Mouse (Mus musculus): ENCODE results near the gene Peli2.

Gene Peli2

DNA sequence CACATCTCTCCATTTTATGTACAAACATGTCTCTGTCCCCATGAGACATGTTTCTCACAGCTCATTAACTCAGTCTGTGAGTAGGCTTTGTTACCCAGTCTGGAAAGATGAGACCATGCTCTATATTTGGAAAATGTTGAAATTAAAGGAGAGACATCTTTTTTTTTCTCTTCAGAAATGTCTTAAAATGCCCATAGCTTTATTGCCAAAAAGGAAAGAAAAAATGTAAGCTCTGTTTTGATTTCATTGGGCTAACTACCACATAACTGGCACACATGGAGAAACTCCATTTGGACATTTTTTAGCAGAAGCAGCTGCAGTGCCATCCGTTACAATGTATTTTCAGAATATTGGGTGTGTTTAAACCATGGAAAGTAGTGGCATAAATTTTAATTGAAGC, 103.6 kb downstream of the Peli2 start:
- DNase-seq (ENCODE audit: low read depth, low spot score): no peak

DNA sequence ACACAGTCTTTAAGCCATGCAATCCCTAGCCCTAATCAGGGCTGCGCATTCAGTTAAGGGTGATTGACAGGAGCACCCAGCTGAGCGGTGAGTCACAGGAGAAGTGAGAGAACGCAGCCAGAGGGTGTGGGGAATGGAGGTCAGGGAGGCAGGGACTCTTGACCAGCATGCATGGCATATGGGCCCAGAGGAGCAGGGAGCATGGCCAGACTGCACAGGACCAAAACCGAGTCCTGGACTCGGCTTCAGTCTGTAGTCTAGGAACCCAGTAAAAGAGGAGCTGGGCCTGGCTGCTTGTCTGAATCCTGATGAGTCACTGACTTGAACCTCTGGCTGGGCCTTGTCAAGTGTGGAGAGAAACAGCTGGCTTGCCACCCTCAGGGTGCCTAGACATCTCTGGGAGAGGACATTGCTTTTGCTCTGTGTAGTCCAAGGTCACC, 104.3 kb downstream of the Peli2 start:
- no peak for DNase-seq (ENCODE audit: low read depth, low spot score)

DNA sequence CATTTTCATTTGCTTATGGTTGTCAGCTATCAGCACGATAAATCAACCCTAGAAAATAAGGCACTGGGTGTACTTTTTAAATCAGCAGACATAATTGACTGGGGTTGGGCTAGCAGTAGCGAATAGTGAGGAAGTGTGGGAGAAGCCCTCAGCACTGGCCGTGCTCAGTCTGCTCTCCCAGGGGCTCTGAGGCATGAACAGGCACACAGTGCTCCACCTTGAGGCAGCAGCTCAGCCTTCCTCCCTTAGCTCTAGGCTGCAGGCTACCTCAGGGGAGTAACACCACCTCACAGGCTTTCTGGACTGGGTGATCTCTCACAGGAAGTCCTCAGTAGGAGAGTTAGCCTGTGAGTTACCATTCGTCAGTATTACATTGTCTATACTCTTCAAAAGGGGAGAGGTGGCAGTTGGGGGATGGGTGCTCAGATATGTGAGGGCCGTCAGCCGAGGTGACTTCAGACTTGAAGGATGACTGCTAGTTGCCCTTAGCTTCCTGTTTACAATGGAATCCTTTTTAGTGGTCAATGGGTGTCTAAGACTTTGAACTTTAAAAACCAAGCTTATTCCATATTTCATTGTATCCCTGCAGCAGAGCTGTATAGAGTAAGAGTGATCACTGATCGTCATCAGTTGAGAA, 105.3 kb downstream of the Peli2 start:
- no peak for DNase-seq (ENCODE audit: low read depth, low spot score)

DNA sequence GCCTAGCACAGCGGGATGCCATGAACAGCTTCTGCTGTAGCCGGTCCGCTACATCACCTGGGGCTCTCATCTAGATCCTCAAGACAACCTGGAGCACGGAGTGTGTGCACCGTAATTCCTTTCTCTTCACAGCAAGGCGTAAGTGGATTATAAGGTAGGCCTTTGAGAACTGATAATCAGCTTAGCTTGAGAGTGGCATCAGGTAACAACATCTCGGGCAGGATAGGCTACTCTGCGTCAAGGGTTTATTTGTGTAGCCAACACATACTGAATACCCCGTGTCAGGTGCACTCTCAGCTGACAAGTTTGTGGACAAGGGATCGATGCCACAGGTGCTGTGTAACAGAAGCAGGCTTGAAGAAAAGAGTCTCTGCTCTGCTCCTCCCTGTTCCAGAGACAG, 106.1 kb downstream of the Peli2 start:
- DNase-seq (ENCODE audit: low read depth, low spot score): no peak

DNA sequence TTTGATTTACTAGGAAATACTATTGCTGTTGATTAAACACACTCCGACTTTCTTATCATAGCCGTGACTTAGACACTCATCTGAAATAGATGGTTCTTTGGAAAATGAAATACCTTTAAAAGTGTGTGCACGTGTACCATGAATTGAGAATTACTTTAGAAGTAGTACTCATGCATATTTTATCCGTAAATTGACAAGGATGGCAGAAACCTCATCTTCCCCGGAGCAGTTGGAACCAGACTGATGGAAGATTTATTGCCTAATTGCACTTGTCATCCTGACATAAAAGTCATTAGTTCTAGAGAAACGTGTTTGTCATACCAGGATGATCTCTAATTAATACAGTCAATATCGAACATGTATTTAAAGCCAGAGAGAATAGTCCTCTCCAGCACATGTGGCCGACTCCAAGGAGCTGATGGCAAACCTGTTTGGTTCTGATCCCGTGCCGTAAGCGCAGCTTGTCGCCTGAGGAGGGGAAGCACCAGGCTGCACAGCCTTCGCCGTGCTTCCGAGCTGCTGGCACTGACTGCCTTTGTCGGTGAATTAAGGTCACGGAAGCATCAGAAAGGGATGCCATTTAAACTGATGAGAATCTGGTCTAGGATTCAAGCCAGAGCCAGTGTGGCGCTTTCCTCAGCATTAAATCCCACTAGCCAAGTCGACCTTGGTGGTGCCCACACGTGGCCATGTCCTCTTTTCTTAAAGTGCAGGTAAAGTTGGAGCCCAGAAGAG, 114.3 kb downstream of the Peli2 start:
- no peak for DNase-seq (ENCODE audit: low read depth, low spot score)

DNA sequence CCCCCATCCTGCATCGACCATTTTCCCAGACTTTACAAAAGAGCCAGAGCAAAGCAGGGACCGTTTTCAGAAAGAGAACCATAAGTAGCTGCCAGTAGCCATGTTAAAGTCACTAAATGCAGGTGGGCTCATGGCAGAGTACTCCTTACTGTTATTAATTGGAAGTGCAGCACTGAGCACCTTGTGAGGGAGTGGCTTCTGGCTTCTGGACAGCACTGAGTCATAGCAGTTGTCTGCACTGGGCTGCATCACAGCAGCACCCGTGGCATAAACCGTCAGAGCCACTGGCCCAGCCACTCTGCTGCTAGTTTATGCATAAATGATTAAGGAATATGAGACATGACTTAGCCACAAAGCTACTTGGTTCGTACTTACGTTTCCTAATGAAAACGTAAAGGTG, 120.7 kb downstream of the Peli2 start:
- no peak for DNase-seq (ENCODE audit: low read depth, low spot score)

DNA sequence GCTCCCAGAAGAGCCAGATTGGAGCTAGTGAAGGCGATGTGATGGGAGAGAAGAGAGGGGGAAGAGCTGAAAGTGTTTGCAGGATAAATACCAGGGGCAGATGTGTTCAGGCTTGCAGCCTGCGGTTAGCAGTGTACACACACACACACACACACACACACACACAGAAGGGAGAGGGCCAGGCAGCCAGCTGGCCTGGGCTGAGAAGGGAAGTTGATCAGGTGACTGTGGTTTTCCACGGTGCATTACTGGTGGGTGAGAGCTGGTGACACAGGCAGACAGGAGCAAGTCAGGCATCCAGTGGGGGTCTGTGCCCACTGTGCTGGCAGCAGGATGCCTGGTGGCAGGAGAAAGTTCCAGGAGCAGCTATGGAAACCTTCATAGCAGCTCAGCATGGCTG, 125.6 kb downstream of the Peli2 start:
- DNase-seq (ENCODE audit: low read depth, low spot score): peak; percentile 16

DNA sequence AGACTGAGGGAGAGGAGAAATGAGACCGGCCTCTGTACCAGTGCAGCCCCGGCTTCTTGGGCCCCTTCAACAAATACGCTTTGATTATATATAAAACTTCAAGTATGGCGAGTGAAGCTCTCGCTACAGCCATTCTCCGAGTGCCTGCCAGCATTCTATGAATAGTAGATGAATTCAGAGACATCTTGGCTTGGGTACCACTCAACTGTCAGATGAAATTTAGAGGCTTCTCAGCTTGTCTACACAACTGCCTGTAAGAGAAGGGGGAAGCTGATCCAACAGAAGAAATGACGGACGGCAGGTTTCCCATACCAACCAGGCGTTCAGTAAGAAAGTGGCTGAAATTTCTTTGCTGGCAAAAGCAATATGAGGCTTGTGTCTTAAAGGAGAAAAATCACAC, 126.3 kb downstream of the Peli2 start:
- peak; percentile 9 for DNase-seq (ENCODE audit: low read depth, low spot score)

DNA sequence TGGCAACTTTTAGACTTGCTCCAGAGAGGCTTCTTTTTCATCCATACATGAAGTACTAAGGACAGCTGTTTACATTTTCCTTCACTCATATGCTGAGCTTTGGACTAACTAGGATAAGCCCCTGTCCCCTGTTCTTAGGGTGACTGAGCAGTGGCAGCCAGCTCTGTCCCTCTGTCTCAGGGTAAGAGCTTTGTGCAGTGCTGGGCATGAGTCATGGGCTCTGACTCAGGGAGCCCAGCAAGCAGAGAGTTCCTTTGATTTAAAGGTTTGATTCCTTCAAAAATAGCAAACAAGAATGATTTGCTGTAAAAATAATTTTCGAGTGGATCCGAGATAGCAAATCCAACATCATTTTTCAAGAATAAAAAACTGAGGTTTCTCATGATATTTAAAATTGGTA, 128.8 kb downstream of the Peli2 start:
- no peak for DNase-seq (ENCODE audit: low read depth, low spot score)

DNA sequence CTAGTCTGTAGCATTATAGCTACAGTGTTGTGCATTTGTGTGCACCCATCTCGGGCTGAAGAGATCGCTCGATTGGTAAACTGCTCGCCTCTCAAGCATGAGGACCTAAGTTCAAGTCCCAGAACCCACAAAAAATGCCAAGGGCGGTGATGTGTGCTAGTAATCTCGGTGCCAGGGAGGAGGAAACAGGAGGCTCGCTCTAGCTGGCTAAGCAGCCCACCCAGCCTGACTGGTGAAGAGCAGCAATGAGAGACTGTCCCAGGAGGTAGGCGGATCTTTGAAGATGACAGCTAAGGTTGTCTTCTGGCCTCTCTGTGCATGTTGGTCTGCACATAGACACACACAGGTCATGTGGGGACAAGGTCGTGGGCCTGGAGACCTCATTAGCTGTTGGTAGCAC, 129.3 kb downstream of the Peli2 start:
- no peak for DNase-seq (ENCODE audit: low read depth, low spot score)

DNA sequence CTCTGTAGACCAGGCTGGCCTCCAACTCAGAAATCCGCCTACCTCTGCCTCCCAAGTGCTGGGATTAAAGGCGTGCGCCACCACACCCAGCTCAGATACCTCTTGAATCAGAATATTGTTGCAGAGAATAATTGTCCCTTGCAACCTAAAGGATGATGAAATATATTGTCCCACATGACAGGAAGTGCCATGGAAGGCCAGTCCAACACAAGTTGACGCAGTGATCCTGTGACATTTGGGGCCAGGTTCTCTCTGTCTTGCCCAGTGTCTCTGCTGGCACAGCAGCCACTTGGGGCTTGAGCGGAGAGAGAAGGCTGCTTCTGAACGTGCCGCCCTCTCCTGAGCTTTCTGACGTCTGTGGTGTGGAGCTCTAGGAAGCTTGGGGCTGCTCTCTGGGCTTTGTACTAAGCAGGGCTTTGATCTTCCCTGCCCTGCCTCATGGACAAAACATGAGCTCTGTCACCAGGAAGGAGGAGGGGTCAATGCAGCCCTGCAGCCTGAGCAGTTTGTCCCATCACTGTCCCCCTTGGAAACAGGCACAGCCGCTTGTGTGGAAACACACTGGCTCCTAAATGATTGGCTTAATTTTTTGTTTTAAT, 130.9 kb downstream of the Peli2 start:
- no peak for DNase-seq (ENCODE audit: low read depth, low spot score)

DNA sequence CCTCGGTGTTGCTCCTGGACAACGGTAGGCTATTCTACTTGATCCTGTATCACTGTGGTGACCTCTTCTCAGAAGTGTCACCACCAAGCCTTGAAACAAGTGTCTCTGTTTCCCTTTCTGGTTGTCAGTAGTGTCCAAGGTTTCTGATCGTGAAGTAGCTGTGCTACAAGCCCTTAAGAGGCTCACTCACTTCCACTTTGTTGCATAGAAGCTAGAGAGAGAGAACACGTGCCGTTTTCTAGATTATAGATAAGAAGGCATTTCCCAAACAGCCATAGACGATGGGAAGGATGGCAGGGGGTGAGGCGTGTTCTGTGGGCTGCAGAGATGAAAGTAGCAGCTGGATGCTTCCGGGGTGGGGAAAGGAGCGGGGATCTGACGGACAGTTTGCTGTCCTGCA, 132.6 kb downstream of the Peli2 start:
- no peak for DNase-seq (ENCODE audit: low read depth, low spot score)

DNA sequence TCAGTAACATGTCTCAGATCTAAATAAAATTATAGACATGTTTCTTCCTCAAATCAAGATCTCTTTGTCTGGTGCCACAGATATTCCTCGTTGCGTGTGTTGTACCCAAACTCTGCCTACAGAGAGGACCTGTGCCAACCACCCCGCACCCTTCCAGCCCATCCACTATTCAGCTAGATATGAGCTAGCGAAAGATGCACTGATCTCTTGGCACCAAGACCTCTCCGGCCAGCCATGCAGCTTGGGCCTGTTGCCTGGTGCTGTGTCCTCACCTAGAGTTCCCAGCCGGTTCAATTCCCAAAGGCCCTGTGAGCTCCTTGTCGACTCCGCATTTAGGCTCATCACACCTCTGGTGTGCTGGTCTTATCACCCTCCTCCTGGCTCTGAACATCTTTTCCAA, 134.1 kb downstream of the Peli2 start:
- no peak for DNase-seq (ENCODE audit: low read depth, low spot score)

DNA sequence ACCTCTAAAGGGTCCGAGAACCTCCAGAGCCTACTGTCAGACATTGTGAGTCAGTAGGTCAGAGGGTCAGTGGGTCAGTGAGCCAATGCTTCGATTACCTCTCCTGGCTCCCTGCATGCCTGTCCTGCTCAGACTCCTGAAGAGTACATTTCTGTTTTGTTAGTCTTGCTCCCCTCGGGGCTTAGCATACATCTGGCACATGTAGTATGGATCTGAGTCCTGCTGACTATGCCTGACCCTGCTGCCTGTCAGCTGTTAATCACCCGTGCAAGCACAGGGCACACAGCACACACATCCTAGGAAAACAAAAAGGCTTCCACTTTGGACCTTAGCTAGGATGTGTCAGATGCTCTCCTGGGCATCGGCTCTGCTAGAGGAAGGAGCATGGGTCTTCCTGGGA, 134.7 kb downstream of the Peli2 start:
- no peak for DNase-seq (ENCODE audit: low read depth, low spot score)

DNA sequence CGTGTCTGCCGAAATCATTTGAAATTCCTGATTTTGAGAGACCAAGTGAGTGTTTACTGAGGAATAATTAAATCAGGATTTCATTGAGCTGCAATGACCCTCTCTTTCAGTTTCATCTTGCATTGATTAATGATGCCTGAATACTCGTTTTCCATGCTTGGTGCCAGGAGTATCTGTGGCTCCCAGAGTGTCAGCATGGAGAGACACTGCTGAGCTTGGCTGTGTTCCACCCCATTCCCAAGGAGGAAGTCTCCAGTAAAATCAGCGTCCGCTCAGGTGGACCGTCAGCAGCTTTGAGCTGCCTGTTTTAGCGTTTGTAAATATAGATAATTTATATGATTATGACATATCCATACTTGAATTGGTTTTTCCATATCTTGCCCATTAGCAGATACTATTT, 137.1 kb downstream of the Peli2 start:
- no peak for DNase-seq (ENCODE audit: low read depth, low spot score)

DNA sequence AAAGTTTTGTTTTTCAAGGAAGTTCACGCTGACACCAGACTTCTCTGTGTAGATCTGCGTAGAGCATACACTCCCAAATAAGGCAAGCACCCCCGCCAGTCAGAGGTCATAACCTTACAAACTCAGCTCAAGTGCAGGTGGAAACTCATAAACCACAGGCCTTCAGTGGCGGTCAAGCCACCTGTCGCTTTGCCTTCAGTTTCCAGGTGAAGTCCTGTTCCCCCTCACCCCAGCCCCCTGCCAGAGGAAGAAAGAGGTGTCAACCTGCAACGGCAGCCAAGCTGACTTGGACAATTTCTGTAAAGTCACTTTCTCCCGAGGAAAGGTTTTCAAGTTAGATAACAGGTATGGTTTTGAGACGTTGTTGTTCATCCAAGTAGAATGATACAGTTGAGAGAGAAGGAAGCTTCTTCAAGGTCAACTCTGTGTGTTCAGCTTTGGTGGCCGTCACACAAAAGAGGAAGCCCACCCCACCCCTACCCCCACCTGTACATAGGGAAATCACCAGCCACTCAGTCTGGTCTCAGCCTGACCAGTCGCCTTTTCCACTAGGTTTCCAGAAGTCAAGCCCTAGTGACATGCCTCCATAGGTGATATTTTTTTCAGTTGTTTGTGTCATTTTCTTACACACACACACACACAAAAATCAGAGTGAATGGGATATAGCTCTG, 138.2 kb downstream of the Peli2 start:
- no peak for DNase-seq (ENCODE audit: low read depth, low spot score)

DNA sequence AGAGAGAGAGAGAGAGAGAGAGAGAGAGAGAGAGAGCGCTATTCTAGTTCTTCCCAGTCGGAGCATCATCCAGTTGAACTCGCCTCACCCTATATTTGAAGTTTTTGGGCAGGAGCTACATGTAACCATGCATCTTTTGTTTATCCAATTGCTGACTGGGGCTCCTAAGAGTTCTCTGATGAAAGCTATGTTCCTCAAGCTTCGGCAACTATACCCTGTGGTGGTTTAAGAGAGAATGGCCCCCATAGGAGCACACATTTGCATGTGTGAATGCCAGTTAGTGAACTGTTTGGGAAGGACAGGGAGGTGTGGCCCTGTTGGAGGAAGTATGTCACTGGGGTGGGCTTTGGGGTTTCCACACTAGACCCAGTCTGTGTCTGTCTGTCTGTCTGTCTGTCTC, 142.5 kb downstream of the Peli2 start:
- no peak for DNase-seq (ENCODE audit: low read depth, low spot score)

DNA sequence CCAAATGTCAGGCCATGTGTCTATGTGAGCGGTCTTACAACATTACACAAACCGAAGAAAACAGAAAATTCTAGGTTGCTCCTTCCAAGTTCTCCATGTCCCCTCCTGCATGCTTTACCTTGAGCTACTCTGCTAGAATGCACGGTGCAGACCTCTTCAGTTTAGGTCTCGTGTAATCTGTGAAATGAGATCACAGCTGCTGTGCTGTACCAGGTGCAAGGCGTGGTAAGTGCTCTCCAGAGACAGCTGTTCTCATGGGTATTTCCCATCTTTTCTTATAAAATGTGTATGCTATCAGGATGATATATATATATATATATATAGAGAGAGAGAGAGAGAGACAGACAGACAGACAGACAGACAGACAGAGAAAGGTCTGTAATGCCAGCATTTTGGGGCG, 146.1 kb downstream of the Peli2 start:
- no peak for DNase-seq (ENCODE audit: low read depth, low spot score)

DNA sequence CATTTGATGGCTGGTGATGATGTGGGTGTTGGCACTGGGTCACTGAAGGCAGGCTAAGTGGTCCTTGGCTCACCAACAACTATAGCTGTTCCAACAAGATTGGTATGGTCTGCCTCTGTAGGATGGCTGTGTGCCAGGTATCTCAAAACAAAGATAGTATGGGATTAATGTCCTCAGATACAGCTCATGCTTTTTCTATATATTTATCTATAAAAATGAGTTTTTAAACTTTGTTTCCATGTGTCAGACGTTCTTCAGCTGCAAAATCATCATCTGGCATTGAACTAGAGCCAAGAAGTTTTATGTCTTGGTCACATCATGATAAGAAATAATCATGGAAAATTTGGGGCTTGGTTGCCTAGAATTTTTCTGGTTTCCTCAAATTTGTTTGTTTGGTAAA, 157.7 kb downstream of the Peli2 start:
- DNase-seq (ENCODE audit: low read depth, low spot score): no peak

DNA sequence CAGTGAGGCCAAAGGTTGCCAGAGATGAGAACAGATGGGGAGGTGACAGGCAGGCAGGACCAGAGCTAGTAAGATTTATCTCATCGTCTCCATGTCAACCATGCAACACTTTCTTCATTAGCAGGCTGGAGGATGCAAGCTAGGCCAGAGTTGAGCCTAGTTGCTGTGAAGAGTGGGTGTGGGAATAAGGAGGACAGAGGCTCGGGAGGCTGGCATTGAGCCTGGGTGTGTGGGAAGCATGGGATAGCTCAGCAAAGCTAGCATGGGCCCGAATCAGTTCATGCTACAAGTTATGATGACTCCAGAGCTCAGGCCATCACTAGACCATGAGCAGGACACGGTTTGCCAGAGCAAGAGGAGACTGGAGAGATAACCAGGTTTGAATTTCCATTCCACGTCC, 166.3 kb downstream of the Peli2 start:
- DNase-seq (ENCODE audit: low read depth, low spot score): no peak

DNA sequence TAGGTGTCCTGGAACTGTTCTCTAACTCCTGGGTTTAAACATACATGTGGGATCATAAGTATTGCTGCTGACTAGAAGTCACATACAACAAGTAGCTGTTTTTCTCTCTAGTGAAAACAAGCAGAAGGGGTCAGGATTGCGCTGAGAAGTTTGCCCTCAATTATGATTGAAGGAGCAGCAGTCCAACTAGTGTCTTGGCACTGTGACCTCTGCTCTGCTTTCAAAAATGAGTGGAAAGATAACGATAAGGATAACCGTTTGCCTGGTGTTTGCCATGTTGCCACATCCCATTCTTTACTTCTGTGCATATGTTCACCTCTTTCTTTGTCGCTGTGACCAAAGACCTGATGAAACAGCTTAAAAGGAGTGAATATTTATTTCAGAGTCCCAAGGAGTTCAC, 167.0 kb downstream of the Peli2 start:
- DNase-seq (ENCODE audit: low read depth, low spot score): no peak

DNA sequence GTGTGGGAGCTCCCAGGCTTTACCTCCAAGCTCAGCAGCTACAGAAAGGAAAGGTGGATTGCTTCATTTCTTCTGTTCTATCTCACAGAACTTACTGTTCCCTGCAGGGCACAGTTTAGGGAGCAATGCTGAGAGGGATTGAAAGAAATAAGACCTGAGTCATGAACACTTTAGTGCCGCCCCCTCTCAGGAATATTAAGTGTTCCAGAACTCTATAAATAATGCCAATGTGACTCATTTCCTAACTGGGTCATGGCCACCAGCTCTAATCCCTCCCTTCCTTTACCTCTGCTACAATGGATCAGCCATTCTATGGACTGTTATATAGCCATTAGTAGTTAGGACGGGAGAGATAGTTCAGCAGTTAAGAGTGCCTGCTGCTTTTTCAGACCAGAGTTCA, 168.0 kb downstream of the Peli2 start:
- no peak for DNase-seq (ENCODE audit: low read depth, low spot score)
